Mouse (Mus musculus) kidney, adult 2 months (tissue): ENCODE results near the gene Prrt2.

Experiments used
- CTCF ChIP-seq: fragments of 200-500 bp; conservative IDR thresholded peaks from 2 replicates; pipeline ENCODE4 v1.5.1; 2011; ENCODE audit warnings: low read depth, mild to moderate bottlenecking, control low read depth, low read length, moderate library complexity, mixed read lengths; ENCODE audit not compliant: insufficient read depth, insufficient read length
- POLR2A ChIP-seq: fragments of 200-500 bp; IDR thresholded peaks from one replicate; pipeline ENCODE4 v1.6.1; 2011; ENCODE audit warnings: low read depth, low read length, control low read depth

DNA sequence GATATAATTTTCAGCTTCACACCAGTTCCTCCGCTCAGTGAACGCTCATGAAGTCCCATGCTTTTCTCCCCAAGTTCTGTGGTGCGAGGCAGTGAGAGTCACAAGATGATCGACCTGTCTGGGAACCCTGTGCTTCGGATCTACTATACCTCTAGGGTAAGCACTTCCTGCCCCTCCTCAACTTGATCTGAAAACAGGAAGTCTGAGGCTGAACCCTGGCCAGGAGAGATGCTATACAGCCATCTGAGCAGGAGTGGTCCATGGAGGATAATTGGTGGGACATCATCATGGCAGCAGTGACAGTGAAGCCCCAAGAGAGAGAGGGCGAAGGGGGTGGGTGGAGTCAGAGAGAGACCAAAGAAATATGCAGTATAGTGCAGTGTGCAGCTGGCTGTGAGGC is 42.2 kb downstream of the Prrt2 start:
- TF ChIP-seq POLR2A (no peak), CTCF (no peak)
